Mouse (Mus musculus): Measurements from ENCODE around the gene Celf5.

DNA sequence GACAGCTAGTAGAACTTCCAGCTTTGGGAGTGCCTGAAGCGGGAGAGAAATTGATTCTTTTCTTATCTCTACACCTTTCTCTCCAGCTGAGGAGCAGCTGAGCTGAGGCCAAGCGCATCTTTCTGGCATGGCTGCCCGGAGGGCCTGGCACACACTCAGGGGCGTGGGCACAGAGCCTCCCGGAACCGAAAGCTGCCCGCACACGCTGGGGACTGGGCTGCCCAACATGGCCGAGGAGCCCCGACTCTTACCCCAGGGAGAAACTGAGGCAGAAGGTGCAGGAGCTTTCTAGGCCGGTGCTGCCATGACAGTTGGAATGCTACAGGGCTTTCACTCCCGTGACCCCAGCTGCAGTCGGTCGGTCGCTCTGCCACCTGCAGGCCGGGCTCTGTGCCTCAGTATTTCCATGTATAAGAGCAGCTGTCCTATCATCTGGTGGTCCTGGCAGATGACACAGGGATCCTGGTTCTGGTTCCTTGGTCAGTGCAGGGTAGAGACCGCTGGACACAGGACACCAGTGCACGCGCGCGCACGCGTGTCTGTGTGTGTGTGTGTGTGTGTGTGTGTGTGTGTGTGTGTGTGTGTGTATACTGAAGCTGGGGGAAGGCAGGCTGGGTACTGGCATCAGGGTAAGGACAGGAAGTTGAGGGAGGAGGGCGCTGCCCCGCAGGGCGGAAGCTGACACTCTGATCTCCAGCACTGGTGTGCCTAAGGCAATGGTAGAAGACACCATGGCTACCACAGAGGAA lies 48.8 kb downstream of the Celf5 start:
- TF ChIP-seq CTCF (IDR thresholded peaks at IDR 0.05 in 2 of 3, conservative IDR thresholded peaks at IDR 0.05 in 1 of 3; ENCODE audit: control insufficient read depth in 1 of 3, insufficient read depth in 1 of 3, low read depth in 2 of 3, low read length in 3 of 3, poor library complexity in 1 of 3, severe bottlenecking in 1 of 3) (peak in 2 of 3 experiments; percentile 9 to 23; a peak in 2 of 6 replicates), E2F4 (IDR thresholded peaks at IDR 0.05; ENCODE audit: borderline replicate concordance, low read depth, low read length) (no peak), TCF12 (IDR thresholded peaks at IDR 0.05; ENCODE audit: low read depth, low read length) (no peak), POLR2A (IDR thresholded peaks at IDR 0.05; ENCODE audit: control insufficient read depth in 1 of 2, insufficient read depth in 1 of 2, low read depth in 1 of 2, low read length in 2 of 2, poor library complexity in 1 of 2) (no peak), POLR2AphosphoS5 (IDR thresholded peaks at IDR 0.05; ENCODE audit: borderline replicate concordance, low read depth, low read length) (no peak), MAX (IDR thresholded peaks at IDR 0.05; ENCODE audit: low read length) (no peak), RAD21 (IDR thresholded peaks at IDR 0.05; ENCODE audit: low read depth, low read length) (no peak), NELFE (IDR thresholded peaks at IDR 0.05; ENCODE audit: low read depth, low read length) (peak; percentile 22; the same call in 1 of the 2 replicates), BHLHE40 (IDR thresholded peaks at IDR 0.05; ENCODE audit: borderline replicate concordance, low read depth, low read length) (no peak)
